Mouse (Mus musculus) kidney, adult 2 months (tissue): Measurements from ENCODE around the gene Dusp6. TPM values are rescaled to one million over a fixed set of nuclear protein-coding genes. Genes with fewer than 3 reads are reported as not detected.

Experiments used
- DNase-seq: peaks from one replicate; pipeline ENCODE4 v3.0.0; 2021
- H3K27ac ChIP-seq: fragments of 200-500 bp; 2 replicates; pipeline ENCODE4 v1.5.1; 2012; ENCODE audit warnings: low read depth, low read length, control low read depth, inconsistent platforms; ENCODE audit not compliant: insufficient read depth
- H3K27me3 ChIP-seq: fragments of 200-500 bp; replicated peaks from 2 replicates; pipeline ENCODE4 v1.6.1; 2012; ENCODE audit warnings: mild to moderate bottlenecking, moderate library complexity, low read length, inconsistent platforms; ENCODE audit not compliant: control insufficient read depth, insufficient read depth
- H3K36me3 ChIP-seq: fragments of 200-500 bp; 2 replicates; pipeline ENCODE4 v1.6.1; 2012; ENCODE audit warnings: mild to moderate bottlenecking, moderate library complexity, low read length, inconsistent platforms; ENCODE audit not compliant: control insufficient read depth, insufficient read depth
- H3K4me1 ChIP-seq: fragments of 200-500 bp; 2 replicates; pipeline ENCODE4 v1.6.1; 2011; ENCODE audit warnings: low read length; ENCODE audit not compliant: control insufficient read depth, insufficient read depth
- H3K4me3 ChIP-seq: fragments of 200-500 bp; 2 replicates; pipeline ENCODE4 v1.5.1; 2011; ENCODE audit warnings: mild to moderate bottlenecking, low read depth, low read length, control low read depth; ENCODE audit not compliant: insufficient read depth
- CTCF ChIP-seq: fragments of 200-500 bp; conservative IDR thresholded peaks from 2 replicates; pipeline ENCODE4 v1.5.1; 2011; ENCODE audit warnings: low read depth, mild to moderate bottlenecking, control low read depth, low read length, moderate library complexity, mixed read lengths; ENCODE audit not compliant: insufficient read depth, insufficient read length
- POLR2A ChIP-seq: fragments of 200-500 bp; IDR thresholded peaks from one replicate; pipeline ENCODE4 v1.6.1; 2011; ENCODE audit warnings: low read depth, low read length, control low read depth
- WGBS: fragments of 180-500 bp; shearing (Covaris S2); methylation state at CpG from one replicate; pipeline ENCODE4 v1.1.7; 2018; 5-methylcytosine and 5-hydroxymethylcytosine counted together
- polyA plus RNA-seq: library from polyadenylated mRNA; depleted of rRNA; stranded (reverse); fragments of >200 nt; gene quantifications from 2 replicates; pipeline ENCODE4 v1.2.3, GENCODE M21; 2012

The Dusp6 gene
- polyA plus RNA-seq, 1 experiment = 46.6 TPM

DNA sequence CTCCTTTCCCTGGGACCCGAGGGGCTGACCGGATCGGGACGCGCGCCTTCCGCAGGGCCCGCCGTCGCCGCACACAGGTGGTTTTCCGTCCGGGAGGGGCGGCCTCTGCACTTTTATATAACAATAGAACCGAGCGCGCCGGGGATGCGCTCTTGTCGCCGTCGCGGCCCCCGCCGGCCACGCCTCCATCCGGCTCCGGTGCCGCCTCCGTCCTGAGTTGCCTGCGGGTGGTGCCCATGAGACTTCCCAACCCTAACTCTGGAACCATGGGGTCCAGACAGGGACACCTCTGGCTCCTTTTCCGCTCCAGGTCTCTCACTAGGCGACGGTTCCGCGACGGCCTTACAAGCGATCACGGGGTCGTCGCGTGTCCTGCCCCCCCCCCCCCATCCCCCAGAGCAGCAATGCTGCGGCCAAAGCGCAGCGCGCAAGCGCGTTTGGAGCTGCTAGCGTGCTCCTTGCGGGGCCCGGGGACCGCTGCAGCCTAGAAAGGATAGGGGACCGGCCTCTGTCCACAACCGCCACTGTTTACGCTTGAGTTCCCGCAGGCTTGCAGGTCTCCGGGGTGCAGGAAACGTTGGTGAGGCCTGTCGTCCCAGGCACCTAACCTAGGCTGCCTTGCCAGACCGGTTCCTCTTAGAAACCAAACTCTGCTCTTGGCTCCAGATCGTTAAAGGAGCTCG lies 1.3 kb upstream of the Dusp6 start:
- peaks cover 22% of the 10 kb centered on the region for H3K4me1 ChIP-seq
- peak overlapping the region; percentile 92 for H3K27ac ChIP-seq
- peak overlapping the region; percentile 50 for H3K4me3 ChIP-seq
- under 1% methylated on average over 62 of the region's 62 CpGs for WGBS
- no peaks in the 10 kb centered on the region for H3K27me3 ChIP-seq
- TF ChIP-seq POLR2A = peak; percentile 54
- no peak for TF ChIP-seq CTCF
- peak; percentile 96 for DNase-seq
- H3K36me3 ChIP-seq = peaks cover 4% of the 10 kb centered on the region; the same call in 1 of the 2 replicates

DNA sequence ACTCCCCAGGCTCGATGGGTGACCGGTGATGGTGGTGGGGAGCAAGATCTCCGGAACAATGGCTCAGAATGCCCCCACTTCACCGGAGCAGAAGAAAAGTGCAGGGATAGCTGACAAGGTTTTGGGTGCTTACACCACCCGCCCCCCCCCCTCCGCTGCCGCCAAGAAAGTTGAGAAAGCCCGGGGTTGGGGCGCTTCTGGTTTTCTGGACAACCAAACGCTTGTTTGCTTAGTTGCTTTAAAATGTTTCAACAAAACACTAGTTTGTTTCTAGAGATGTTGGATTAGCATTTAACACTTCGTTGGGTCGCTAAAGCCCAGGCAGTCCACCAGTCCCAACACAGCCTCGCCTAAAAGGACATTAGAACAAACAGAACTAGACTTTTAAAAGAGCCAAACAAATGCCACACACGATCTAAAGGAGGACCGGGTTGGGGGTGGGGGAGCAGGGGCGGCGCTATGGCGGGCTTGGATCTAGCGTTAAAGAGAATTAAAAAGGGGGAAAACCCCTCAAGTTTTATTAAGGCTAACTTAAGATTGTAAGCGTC lies 638 bp upstream of the Dusp6 start:
- TF ChIP-seq POLR2A (no peak), CTCF (no peak)
- peaks cover 4% of the 10 kb centered on the region; the same call in 1 of the 2 replicates for H3K36me3 ChIP-seq
- WGBS = under 1% methylated on average over 20 of the region's 20 CpGs
- peak overlapping the region; percentile 92 for H3K27ac ChIP-seq
- H3K4me3 ChIP-seq = peak overlapping the region; percentile 50
- H3K4me1 ChIP-seq = peaks cover 17% of the 10 kb centered on the region
- DNase-seq = no peak
- H3K27me3 ChIP-seq = no peaks in the 10 kb centered on the region

DNA sequence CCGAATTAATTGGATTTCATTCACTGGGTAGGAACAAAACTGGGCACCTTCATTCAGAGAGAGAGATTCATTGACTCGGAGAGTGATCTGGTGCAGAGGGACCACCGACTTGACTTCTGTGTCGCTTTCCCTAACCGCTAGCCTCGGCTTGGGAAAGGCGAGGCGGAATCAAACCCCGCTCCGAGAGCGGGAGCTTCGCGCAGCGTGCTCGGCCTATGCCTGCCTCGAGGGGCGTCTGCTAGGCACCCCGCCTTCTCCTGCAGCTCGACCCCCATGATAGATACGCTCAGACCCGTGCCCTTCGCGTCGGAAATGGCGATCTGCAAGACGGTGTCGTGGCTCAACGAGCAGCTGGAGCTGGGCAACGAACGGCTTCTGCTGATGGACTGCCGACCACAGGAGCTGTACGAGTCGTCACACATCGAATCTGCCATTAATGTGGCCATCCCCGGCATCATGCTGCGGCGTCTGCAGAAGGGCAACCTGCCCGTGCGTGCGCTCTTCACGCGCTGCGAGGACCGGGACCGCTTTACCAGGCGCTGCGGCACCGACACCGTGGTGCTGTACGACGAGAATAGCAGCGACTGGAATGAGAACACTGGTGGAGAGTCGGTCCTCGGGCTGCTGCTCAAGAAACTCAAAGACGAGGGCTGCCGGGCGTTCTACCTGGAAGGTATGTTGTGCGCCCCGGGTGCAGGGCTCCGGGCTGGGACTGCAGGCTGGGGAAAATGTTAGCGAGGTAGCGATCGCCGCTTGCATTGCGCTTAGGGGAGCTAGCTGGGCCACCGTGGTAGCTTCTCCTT lies 589 bp downstream of the Dusp6 start:
- TF ChIP-seq CTCF (no peak), POLR2A (no peak)
- H3K27ac ChIP-seq = peak overlapping the region; percentile 85
- peak; percentile 46 for DNase-seq
- WGBS = under 1% methylated on average over 66 of the region's 66 CpGs
- peaks cover 4% of the 10 kb centered on the region; the same call in 1 of the 2 replicates for H3K36me3 ChIP-seq
- H3K27me3 ChIP-seq = no peaks in the 10 kb centered on the region
- H3K4me1 ChIP-seq = peaks cover 10% of the 10 kb centered on the region; the same call in 1 of the 2 replicates
- H3K4me3 ChIP-seq = peak overlapping the region; percentile 89

DNA sequence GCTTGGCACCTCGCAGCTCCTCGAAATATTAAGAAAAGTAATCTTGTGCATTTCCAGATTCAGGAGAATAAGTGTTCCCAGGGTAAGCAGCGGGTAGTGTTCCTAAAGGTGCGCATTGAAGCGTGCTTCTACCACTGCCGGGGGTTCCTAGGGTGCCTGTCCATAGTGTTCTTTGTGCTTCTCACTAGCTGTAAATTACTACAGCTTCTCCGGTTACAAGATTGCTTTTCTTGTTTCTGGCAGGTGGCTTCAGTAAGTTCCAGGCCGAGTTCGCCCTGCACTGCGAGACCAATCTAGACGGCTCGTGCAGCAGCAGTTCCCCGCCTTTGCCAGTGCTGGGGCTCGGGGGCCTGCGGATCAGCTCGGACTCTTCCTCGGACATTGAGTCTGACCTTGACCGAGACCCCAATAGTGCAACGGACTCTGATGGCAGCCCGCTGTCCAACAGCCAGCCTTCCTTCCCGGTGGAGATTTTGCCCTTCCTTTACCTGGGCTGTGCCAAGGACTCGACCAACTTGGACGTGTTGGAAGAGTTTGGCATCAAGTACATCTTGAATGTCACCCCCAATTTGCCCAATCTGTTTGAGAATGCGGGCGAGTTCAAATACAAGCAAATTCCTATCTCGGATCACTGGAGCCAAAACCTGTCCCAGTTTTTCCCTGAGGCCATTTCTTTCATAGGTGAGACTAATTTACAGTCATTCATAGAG lies 1.4 kb downstream of the Dusp6 start:
- peaks cover 15% of the 10 kb centered on the region for H3K4me1 ChIP-seq
- H3K4me3 ChIP-seq = peak overlapping the region; percentile 89
- WGBS = 2% methylated on average over 26 of the region's 26 CpGs
- H3K27me3 ChIP-seq = no peaks in the 10 kb centered on the region
- DNase-seq = peak; percentile 56
- TF ChIP-seq POLR2A = no peak
- no peak for TF ChIP-seq CTCF
- peak overlapping the region; percentile 85 for H3K27ac ChIP-seq
- peaks cover 4% of the 10 kb centered on the region; the same call in 1 of the 2 replicates for H3K36me3 ChIP-seq

DNA sequence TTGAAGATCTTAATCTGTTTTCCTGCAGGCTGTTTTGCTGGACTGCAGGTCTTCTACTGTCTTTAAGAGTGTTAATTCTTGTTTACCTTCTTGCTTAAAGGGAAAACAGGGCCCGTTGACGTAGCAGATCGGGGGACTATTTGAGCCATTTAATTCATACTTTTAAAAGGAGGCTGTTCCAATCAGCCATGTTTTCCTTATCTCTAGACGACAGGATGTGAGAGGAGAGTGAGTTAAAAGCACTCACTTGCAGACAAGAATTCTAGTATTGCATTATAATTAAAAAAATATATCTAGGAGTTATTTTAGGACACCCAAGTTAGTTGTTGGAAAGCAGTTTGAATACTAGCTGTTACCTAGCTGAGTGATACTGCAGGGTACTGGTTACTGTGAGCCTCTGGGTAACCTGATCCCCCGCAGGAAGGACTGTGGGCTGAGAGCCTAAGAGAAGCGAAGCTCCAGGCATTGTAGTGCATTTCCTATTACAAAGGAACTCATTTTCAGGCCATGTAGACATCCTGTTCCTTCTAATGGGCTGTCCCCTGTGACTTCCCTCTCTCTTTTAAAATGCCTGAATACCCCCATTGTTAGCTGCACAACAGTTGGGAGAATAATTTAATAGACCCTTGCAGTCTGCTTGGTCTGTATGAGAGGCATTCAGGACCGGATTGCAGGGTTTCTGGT lies 2.1 kb downstream of the Dusp6 start:
- TF ChIP-seq POLR2A (no peak), CTCF (no peak)
- WGBS = 8% methylated on average over 7 of the region's 7 CpGs
- Histone ChIP-seq H3K4me1 (peaks cover 13% of the 10 kb centered on the region), H3K36me3 (peaks cover 4% of the 10 kb centered on the region; the same call in 1 of the 2 replicates), H3K4me3 (peak overlapping the region; percentile 89), H3K27ac (peak overlapping the region; percentile 85), H3K27me3 (no peaks in the 10 kb centered on the region)
- DNase-seq = peak; percentile 72

DNA sequence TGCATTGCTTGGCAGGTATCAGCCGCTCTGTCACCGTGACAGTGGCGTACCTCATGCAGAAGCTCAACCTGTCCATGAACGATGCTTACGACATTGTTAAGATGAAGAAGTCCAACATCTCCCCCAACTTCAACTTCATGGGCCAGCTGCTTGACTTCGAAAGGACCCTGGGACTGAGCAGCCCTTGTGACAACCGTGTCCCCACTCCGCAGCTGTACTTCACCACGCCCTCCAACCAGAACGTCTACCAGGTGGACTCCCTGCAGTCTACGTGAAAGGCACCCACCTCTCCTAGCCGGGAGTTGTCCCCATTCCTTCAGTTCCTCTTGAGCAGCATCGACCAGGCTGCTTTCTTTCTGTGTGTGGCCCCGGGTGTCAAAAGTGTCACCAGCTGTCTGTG lies 3.0 kb downstream of the Dusp6 start:
- H3K27ac ChIP-seq = peak overlapping the region; percentile 1; the same call in 1 of the 2 replicates
- H3K4me3 ChIP-seq = peak overlapping the region; percentile 34
- TF ChIP-seq POLR2A (no peak), CTCF (no peak)
- H3K27me3 ChIP-seq = no peaks in the 10 kb centered on the region
- DNase-seq = no peak
- H3K4me1 ChIP-seq = peaks cover 14% of the 10 kb centered on the region
- peaks cover 4% of the 10 kb centered on the region; the same call in 1 of the 2 replicates for H3K36me3 ChIP-seq
- 19% methylated on average over 14 of the region's 14 CpGs for WGBS
